Mouse (Mus musculus) bone marrow macrophage, adult 2 months (primary cell): ENCODE data around the gene Tmco1. TPM values are rescaled to one million over a fixed set of nuclear protein-coding genes. Genes with fewer than 3 reads are reported as not detected.
A peak's percentile ranks its signal among the peaks of the same experiment; 100 is the strongest.

Experiments used
- H3K27ac ChIP-seq: 2 replicates; pipeline ENCODE4 v1.5.1; 2012; ENCODE audit warnings: low read depth, low read length; ENCODE audit not compliant: insufficient read depth
- H3K4me1 ChIP-seq: 2 replicates; pipeline ENCODE4 v1.6.1; 2012; ENCODE audit warnings: low read length; ENCODE audit not compliant: control insufficient read depth, insufficient read depth
- H3K4me3 ChIP-seq: 2 replicates; pipeline ENCODE4 v1.5.1; 2012; ENCODE audit warnings: mild to moderate bottlenecking, low read length, moderate library complexity; ENCODE audit not compliant: insufficient read depth
- CTCF ChIP-seq: IDR thresholded peaks from 2 replicates; pipeline ENCODE4 v1.5.1; 2012; ENCODE audit warnings: low read depth, mild to moderate bottlenecking, low read length, moderate library complexity
- POLR2A ChIP-seq: IDR thresholded peaks from 2 replicates; pipeline ENCODE4 v1.6.1; 2012; ENCODE audit warnings: mild to moderate bottlenecking, low read depth, low read length, borderline replicate concordance
- polyA plus RNA-seq: library from polyadenylated mRNA; stranded (reverse); fragments of >200 nt; gene quantifications from 2 replicates; pipeline ENCODE4 v1.2.4, GENCODE M21; 2012; ENCODE audit not compliant: missing spikeins, insufficient read depth, insufficient read length

The Tmco1 gene
- polyA plus RNA-seq, 1 experiment: 116 TPM

DNA sequence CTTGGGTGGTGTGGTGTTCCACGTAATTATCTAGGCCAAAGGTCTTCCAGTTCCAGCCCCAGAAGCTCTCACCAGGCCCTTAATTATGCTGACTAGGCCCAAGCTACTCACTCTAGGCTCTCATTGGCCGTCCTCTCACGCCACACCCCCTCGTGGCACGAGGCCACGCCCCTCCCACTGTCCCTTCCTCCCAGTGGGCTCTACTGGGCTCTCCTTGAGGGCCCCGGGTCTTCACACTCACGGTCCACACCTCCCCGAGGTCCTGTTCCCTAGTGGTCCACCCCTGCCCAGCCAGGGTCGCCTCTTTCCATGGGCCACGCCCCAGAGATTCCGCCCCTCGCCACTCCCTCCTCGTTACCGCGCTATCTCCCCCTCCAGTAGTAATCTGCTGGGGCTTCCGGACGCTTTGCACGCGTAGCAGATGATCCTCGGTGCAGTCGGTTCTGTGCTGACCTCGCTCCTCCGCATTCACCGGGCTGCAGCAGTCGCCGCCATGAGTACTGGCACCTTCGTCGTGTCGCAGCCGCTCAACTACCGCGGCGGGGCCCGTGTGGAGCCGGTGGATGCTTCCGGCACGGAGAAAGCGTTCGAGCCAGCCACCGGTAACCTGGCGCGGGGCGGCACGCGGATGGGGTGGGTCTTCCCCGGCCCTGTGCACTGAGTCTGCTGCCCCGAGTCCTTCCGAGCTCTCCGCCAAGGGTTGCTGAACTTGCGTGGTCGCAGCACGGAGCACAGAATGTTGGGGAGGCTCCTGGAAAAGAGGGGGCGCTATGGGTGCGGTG, 41.8 kb downstream of the Tmco1 start, which contains the start of gene Aldh9a1:
Gene Aldh9a1, plus strand, starts transcription at position 177 of the 782 bp plus-strand sequence.
- peaks cover 3% of the 10 kb centered on the region for H3K4me1 ChIP-seq

DNA sequence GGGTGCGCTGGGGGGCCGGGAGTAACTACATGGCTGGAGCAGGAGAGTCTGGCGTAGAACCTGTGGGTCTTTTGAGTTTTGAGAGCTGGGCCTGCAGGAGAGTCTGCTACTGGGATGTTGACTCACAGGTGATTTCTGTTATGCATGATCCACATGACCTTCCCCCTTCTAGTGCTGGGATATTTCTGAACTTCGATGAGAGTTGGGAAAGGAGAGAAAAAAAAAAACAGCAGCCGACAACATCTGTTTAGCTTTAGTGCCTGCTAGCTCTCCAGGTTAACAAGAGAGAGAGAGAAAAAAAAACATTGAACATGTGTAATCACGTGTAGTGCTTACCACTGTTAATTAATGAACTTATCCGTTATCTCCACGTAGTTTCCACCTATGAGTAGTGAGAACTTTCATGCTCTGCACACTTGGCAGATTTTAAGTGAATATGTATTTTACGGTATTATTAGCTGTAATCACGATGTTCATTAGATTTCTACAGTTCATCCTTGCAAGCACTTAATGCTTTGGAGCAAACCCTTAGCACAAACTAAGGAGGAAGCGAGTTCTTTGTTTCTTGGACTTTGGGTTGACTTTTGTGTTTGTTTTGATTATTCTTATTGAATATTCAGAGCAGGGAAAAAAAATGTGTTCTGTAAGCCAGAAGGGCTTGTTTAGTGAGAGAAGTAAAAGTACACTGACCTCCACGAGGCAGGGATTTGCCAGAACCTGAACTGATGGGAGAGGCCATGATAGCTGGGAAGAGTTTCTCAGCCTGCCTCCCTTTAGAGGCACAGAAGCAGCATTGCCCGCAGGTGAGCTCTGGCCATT, 42.6 kb downstream of the Tmco1 start:
- Histone ChIP-seq H3K4me3 (peak overlapping the region; percentile 95), H3K27ac (peak overlapping the region; percentile 84), H3K4me1 (peaks cover 3% of the 10 kb centered on the region)
- TF ChIP-seq POLR2A (no peak), CTCF (no peak)

More for the DNA sequence above, 41.8 kb downstream of the Tmco1 start, which contains the start of gene Aldh9a1:
- peak within 1 kb of the TSS; percentile 95 for H3K4me3 ChIP-seq
- peak within 1 kb of the TSS; percentile 84 for H3K27ac ChIP-seq
- TF ChIP-seq POLR2A (no peak), CTCF (no peak)

DNA sequence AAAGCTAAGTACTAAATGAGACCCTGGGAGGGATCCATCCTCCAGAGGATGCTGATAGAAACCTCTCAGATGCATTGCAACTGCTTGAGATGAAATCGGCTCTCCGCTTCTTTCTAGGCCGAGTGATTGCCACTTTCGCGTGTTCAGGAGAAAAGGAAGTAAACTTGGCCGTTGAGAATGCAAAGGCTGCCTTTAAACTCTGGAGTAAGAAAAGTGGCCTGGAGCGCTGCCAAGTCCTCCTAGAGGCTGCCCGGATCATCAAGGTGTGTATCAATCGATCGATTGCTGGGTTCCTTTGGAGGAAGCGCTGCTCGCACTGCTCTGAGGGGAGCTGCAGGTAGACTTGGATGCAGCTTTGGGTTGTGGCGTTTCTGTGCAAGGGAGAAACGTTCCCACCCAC, 44.2 kb downstream of the Tmco1 start:
- H3K4me1 ChIP-seq: peaks cover 3% of the 10 kb centered on the region
- no peak overlapping the region for H3K4me3 ChIP-seq
- H3K27ac ChIP-seq: no peak overlapping the region
- TF ChIP-seq POLR2A: no peak
- no peak for TF ChIP-seq CTCF

DNA sequence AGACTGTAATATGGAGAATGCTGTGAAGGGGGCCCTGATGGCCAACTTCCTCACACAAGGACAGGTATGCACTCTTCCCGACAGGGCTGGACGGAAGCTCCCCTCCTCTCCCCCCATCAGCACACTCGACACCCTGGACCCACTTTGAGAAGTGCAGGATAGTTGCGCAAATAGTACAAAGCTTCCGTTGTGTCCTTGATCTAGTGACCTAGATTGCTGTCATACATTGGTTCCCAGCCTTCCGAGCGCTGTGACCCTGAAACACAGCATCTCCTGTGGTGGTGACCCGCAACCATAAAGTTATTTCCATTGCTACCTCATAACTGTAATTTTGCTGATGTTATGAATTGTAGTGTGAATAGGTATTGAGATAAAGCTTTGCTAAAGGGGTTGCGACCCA, 49.2 kb downstream of the Tmco1 start:
- no peak for TF ChIP-seq CTCF
- no peak for TF ChIP-seq POLR2A
- Histone ChIP-seq H3K4me3 (no peak overlapping the region), H3K27ac (no peak overlapping the region), H3K4me1 (no peaks in the 10 kb centered on the region)

DNA sequence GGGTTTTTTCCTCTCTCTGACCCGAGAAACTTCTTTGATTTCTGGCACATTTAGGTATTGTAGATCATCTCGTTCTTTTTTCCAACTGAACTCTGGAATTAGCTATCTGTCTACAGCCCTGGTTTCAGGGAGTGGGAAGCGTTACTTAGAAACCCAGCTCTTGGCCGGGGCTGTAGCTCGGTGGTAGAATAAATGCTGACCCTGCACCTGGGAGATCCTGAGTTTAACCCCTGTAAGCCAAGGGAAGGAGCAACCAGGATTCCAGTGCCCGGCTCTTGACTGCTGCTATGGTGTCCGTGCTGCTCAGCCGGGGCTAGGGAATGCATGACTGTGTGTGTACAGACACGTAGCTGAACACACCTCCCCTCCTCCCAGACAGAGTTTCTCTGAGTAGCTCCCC, 50.6 kb downstream of the Tmco1 start:
- H3K4me1 ChIP-seq: no peaks in the 10 kb centered on the region
- no peak overlapping the region for H3K4me3 ChIP-seq
- H3K27ac ChIP-seq: no peak overlapping the region
- TF ChIP-seq CTCF (no peak), POLR2A (no peak)

DNA sequence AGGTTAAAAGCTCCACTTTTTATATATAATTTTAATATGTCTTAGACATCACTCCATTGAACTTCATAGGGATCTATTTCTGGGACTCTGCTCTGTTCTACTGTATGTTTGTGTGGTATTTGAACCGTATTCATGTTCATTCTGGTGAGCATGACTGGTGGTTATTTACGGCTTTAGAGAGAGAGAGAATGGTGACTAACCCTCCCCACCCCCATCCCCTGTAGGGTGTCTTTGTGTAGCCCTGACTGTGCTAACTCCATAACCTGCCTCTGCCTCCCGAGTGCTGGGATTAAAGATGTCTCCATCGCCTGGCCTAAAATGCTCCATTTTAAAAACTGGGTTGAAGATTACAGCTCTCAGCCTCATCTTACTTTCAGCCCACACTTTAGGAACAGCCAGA, 52.1 kb downstream of the Tmco1 start:
- Histone ChIP-seq H3K27ac (no peak overlapping the region), H3K4me1 (no peaks in the 10 kb centered on the region), H3K4me3 (no peak overlapping the region)
- TF ChIP-seq POLR2A: no peak
- TF ChIP-seq CTCF: no peak

DNA sequence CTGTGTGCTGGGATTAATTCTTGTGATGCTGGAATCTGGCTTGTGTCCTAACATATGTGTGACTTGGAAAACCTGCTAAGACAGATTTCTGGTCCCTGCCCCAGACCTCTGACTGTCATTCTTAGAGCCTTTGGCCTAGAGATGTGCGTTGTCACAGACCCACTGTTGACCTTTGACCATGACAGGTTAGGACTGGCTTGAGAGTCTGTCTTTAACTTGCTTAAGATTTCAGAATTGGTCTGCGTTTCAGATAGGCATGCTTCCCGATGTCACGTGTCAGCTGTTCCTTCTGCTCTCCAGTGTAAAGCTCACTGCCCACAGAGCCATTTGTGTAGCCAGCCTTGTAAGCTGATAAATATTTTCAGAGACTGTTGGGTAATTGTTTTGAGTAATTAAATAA, 54.6 kb downstream of the Tmco1 start:
- Histone ChIP-seq H3K4me1 (no peaks in the 10 kb centered on the region), H3K4me3 (no peak overlapping the region), H3K27ac (no peak overlapping the region)
- TF ChIP-seq CTCF (no peak), POLR2A (no peak)

DNA sequence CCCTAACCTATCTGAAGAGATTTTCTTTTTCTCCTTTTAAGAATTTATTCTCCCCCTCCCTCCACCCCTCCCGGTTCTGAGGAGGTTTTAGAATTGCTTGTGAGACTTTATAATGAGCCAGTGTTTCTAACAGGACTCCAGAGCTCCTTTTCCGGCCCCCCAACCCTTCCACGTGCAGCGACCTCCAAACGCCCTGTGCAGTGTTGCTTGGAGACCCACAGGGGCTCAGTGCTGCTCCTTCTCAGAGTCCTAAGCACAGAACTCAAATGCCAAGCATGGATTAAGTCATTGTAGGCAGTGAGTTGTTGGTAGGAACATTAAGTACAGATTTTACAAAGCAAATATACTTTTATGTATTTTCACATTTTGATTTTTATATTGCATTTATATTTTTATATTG, 55.1 kb downstream of the Tmco1 start:
- TF ChIP-seq POLR2A (no peak), CTCF (no peak)
- Histone ChIP-seq H3K4me1 (no peaks in the 10 kb centered on the region), H3K4me3 (no peak overlapping the region), H3K27ac (no peak overlapping the region)

DNA sequence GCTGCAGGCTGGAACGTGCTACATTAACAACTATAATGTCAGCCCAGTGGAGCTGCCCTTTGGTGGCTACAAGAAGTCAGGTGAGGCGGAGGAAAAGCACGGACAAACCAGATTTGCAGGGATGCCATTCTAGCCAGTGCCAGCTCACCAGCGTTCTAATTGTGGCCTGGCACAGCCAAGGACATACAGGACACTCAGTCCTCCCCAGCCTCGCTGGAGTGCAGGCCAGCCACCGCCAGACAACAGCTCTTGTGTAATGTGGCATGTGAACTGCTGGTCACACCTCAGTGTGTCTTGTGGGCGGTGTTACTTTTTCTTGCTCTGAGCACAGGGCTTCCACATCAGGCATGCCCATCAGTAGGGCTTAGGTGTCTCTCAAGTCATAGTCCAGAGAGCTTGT, 57.6 kb downstream of the Tmco1 start:
- Histone ChIP-seq H3K4me3 (no peak overlapping the region), H3K4me1 (no peaks in the 10 kb centered on the region), H3K27ac (no peak overlapping the region)
- TF ChIP-seq POLR2A (no peak), CTCF (no peak)

DNA sequence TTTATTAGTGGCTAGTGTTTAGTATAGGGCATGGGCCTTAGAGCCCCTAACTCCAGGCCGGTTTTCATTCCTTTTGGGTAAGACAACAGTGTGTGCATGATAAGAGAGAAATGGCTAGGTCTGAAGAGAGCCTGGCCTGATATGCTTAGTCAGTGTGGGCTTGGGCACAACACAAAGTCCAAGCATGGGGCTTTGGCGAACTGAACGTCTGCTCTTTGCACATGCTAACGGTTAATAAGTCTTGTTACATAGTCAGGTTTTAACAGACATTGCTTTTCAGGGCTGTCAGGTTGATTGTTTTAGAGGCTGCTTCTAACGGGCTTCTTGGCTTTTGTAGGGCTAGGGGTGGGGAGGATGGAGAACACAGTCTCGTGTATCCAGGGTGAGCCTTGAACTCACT, 58.4 kb downstream of the Tmco1 start:
- Histone ChIP-seq H3K27ac (no peak overlapping the region), H3K4me1 (no peaks in the 10 kb centered on the region), H3K4me3 (no peak overlapping the region)
- TF ChIP-seq POLR2A: no peak
- no peak for TF ChIP-seq CTCF
